Mouse (Mus musculus) heart, postnatal 0 days (tissue): ENCODE measurements around the gene Stmn1.

Source experiments
- CTCF ChIP-seq: IDR thresholded peaks from 2 replicates; pipeline ENCODE4 v1.5.1; 2016; ENCODE audit warnings: antibody characterized with exemption, control low read depth, low read depth
- EP300 ChIP-seq: IDR thresholded peaks from 2 replicates; pipeline ENCODE4 v1.6.1; 2016; ENCODE audit warnings: antibody characterized with exemption, low read depth

- TF ChIP-seq EP300 (no peak), CTCF (no peak)
These were observed 37.2 kb downstream of the Stmn1 start for GRCm38 (mm10) chr4:134505303-134505789.
